Mouse (Mus musculus): ENCODE measurements around the gene Apool.
"Not testable (repeated sequence)": the region's sequence is repeated elsewhere in the genome, so short reads cannot be mapped to it uniquely, and the experiment has no call there.

DNA sequence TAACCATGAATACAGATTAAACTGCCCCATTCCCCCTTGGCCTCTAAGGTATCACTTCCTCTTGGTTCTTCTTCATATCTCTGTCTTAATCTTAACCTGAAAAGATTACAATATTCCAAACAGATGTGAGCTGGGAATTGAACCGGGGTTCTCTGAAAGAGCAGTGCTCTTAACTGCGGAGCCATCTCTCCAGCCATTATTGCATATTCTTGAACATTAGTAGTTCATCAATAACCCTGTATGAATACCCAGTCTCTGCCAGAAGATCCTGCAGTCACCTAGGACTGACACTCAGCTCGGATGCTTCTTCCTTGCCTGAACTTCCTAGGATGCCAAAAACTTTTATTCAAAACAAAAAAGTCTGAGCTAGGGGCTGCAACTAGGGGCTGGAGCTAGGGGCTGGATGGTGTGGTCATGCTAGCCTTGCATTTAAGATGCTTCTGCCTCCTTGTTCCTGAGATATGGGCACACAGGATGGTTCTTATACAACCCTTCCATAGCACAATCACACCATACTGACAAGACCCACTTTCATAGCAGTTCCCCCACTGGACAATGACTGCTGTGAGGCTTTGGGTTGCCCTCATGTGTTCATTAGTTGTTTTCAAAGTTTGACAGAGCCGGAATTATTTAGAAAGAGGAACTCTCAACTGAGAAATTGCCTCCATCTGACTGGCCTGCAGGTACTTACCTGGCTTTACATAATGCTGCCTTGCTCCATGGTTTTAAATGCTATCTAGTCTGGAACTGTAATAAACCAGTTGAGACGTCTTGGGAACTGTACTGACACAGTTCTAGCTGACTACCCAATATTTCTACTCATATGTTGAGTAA lies 59.7 kb downstream of the Apool start:
- TF ChIP-seq POLR2A (IDR thresholded peaks at IDR 0.05; ENCODE audit: extremely low read depth, insufficient read depth, low read length); CTCF (IDR thresholded peaks at IDR 0.05; ENCODE audit: low read depth, low read length): not testable (repeated sequence)
